Mouse (Mus musculus) heart, postnatal 14 days (tissue): Measurements from ENCODE around the gene Fam8a1. TPM values are rescaled to one million over a fixed set of nuclear protein-coding genes. Genes with fewer than 3 reads are reported as not detected.

Experiments
- DNase-seq, 2 experiments: peaks; one replicate each; pipeline ENCODE4 v3.0.0; 2021 to 2022
- intact Hi-C: fragments of 180-260 bp; cut with DNase I; formaldehyde crosslinking; loops from one replicate; pipeline ENCODE4 v1.15.1; 2025
- total RNA-seq, 2 experiments: library from RNA; stranded (reverse); gene quantifications; 2 replicates each; pipeline ENCODE4 v1.2.3; 2021

Gene Fam8a1
- total RNA-seq, 2 experiments from 2014 or later, result 37.3 to 38.5 TPM

DNA sequence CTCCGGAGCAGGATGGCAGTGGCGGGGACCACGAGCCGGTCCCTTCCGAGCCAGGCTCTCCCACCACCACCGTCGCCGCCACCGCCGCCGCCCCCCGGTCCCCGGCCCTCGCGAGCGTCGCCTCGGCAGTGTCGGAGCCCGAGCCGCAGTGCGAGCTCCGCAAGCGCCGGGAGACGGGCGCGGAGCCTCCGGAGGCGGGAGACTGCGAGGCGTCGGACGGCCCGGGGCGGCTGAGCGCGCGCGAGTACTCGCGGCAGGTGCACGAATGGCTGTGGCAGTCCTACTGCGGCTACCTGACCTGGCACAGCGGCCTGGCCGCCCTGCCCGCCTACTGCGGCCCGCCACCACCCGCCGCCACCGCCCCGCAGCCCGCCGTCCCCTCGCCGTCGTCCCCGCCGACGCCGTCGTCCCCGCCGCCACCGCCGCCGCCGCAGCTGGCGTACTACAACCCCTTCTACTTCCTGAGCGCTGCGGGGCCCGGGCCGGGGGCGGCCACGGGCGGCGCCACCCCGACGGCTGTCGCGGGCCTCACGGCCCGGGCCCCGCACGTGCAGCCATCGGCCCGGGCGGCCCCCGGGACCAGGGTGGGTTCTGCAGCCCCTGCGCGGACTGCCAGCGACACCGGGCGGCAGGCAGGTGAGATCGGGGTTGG lies 424 bp downstream of the Fam8a1 start:
- intact Hi-C loops, result loop anchor here (5.0 kb wide), 1 partner anchor 58 kb away; the partner anchor contains the start of gene Nup153
- DNase-seq, result peak; percentile 25 to 39

DNA sequence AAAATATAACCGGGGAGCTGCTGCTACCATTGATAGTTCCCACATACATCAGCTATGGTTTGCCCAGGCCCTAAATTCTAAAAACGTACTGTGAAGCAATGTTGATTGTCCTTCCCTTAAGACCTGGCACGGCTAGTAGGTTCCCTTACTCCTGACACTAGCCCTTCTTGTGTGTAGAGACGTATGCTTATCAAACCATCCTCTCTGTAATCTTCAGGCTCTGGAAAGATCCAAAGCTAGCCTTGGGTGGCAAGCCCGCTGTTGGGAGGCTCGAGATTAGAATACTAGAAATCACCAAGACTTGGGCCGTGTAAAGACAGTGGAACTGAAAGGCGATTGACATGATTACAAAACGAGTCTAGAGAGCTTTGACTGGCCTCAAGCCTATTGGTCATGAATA lies 1.2 kb downstream of the Fam8a1 start:
- DNase-seq, result no peak
- intact Hi-C loops, result loop anchor here (5.0 kb wide), 1 partner anchor 57 kb away; the partner anchor contains the start of gene Nup153

DNA sequence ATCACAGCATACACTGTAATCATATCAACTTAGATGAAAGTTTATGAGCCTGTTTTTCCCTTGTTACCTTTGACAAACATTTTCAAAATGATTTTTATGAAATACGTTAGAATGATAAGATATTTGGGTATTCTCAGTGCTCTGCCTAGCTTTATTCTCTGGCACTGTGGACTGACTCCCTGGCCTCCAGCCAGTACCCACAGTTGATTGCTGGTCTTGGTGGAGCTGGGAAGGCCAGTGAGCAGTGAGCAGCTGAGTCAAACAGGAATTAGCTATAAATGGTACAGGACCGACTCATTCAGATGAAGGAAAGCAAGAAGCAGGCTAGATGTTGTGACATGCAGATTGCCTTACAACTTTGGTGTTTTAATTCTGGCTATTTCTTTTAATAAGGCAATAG lies 5.3 kb downstream of the Fam8a1 start:
- intact Hi-C loops, result loop anchor here (5.0 kb wide), 1 partner anchor 53 kb away; the partner anchor contains the start of gene Nup153
- DNase-seq, result peak in 1 of 2 experiments; percentile 16

DNA sequence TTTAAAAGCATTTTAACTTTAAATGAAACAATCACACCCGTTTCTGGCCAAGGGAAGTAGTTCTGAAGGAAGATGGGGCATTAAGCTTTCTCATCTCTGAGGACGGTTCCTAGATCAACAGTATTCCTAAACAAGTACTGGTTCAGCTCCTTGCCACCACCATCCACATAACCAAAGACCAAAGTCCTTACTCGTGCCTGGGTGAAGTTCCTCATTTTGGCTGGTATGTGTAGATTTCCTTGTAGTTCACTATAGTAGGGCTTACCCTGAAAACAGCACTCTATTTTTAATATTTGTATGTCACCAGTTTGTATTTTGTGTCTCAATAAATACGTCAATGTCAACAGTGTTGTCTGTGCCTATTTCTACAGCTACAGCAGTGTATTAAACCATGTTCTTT lies 8.4 kb downstream of the Fam8a1 start:
- intact Hi-C loops, result no loop called here
- DNase-seq, result no peak

DNA sequence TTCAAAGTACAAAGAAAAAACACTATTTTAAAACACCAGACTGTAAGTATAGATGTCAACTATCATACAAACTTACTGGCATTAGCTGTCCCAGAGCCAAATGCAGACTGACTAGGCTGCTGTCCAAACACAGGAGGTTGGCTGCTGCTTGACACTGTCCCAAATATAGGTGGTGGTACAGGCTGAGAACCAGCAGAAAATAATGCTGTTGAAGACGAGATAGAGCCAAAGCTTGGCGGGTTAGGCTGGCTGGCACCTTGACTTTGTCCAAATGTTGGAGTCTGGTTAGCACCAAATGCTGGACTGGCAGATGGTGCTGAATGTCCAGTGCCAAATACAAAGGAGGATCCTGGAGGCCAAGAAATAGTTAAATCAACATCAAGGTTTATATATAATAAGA lies 13.6 kb downstream of the Fam8a1 start:
- DNase-seq, result peak; percentile 16 to 32
- intact Hi-C loops, result no loop called here

DNA sequence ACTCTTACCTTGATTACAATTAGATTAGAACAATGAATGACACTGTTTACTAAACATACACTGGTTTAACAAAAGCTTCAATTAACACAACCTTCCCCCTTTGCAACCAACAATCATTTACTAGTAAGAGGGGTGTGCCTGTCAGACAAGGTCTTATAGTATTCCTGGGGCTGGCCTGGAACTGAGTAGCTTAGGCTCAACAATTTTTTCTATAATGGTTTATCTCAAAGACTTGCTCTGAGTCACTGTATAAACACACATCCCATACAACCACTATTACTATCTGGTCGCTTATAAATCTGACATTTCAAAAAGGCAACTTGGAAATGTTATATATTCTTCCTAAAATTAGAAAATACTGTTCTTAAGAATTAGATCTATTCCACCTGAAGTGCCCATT lies 14.0 kb downstream of the Fam8a1 start:
- intact Hi-C loops, result no loop called here
- no peak for DNase-seq

DNA sequence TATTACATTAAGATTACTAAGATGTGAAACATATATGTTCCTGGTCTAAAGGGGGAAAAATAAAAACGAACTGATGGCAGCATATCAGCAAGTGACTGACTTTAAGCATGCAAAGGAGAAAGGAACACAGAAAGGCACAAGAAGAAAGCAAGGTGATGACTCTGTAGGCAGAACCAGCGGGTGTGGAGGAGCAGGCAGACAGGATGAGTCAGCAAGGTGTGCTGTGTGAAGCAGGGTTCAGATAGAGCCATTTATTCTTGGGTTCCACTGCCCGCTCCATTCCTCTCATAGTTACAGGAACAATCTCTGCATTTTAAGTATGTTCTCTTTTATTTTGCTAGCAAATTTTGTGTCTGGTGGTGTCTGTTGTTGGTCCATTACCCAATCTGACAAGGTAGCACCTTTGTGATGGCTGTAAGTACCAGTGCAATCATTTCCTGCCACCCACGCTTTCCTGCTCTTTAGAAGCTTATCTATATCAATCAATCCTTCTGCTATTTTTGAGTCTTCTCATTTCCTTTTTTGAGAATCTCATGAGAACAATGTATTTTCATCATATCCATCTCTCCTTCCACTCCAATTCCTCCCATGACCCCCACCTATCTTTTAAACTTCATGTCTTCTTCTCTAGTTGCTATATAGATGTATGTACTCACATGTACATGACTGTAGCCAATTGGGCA lies 21.4 kb downstream of the Fam8a1 start:
- DNase-seq, result no peak
- intact Hi-C loops, result no loop called here

DNA sequence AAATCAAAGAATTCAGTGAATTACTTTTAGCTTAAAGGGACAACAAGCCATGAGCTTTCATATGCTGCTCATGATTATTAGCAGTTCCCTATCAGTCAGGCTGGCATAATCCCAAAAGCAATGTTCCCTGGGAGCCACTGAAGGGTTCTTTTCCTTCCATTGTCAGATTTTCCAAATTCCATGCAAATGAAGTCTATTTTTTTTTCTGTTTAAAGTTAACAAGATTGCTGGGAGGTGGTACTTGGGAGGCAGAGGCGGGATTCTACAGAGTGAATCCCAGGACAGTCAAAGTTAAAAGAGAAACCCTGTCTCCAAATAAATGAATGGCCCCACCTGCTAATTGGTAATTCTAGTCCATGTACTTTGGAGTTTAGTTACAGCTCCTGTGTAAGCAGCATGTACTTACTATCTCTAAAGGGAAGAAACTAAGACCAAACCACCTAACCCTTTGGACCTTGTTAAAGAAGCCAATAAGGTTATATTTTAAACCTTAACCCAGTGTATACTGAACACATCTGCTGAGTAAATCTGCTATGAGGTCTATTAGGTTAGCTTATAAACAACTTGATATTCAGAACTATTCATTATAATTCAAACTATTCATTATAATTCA lies 26.1 kb downstream of the Fam8a1 start:
- DNase-seq, result no peak
- intact Hi-C loops, result no loop called here

DNA sequence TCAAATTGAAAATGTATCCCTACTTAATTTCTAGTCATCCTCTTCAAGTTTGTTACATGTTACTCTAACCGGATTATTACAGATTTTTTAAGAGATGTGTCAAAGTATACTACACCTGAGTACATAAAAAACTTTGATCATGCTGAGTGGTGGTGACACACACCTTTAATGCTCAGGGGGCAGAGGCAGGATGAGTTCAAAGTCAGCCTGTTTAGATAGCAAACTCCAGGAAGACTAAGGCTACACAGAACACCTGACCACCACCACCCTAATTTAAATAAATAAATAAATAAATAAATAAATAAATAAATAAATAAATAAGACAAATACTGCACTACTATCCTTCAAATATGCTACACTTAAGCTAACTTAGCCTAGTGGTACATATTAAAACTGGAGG lies 26.6 kb downstream of the Fam8a1 start:
- intact Hi-C loops, result no loop called here
- no peak for DNase-seq

DNA sequence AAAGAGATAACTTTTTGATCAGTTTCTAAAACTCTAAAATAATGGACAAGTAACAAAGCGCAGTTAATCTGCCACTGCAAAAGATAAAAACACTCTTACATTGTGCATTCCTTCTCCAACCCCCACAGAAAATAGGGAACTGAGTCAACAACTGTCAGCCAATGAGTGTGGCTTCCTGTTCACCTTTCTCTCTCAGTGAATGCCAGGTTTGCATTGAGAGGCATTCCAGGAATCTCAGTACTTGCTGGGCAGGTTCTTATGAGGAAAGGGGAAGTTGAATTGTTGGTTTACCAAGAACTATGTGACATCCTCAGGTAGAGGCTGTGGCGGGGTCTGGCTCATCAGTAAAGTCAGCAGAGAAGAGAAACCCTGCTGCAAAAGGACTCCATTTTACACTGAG lies 27.5 kb downstream of the Fam8a1 start:
- intact Hi-C loops, result no loop called here
- DNase-seq, result no peak

DNA sequence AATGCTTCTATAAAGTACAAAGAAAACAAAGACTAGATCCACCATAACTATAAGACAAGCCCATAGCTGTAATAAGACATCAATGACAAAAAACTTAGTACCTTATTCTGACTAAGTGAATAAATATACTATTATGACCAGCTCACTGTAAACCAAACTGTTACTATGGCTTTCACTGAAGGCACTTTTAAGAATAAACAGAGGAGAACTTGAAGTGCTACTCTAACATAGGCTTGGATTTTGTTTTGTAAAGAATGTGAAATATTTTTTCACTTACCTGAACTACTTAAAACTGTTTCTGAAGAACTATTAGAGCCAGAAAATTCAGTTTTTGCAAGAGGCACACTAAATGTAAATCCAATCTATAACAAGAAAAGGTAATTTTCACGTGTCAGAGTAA lies 30.1 kb downstream of the Fam8a1 start:
- intact Hi-C loops, result no loop called here
- no peak for DNase-seq

DNA sequence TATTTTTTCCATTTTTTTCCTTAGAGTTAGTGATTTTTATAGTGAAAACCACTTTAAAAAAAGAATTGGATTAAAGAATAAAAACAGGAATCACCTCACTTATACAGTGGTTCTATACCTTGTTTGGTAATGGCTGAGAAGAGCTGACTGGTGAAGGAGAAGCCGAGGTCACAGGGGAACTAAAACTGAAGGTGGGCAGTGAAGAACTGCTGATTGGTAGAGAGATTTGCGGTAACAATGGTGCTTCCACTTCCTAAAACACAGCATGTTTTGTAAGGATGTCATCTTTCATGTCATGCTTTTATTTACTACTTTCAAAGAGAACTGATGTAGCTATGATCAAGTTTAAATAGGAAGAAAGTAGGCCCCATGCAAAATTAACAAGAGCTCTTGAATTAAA lies 32.2 kb downstream of the Fam8a1 start:
- DNase-seq, result no peak
- intact Hi-C loops, result no loop called here

DNA sequence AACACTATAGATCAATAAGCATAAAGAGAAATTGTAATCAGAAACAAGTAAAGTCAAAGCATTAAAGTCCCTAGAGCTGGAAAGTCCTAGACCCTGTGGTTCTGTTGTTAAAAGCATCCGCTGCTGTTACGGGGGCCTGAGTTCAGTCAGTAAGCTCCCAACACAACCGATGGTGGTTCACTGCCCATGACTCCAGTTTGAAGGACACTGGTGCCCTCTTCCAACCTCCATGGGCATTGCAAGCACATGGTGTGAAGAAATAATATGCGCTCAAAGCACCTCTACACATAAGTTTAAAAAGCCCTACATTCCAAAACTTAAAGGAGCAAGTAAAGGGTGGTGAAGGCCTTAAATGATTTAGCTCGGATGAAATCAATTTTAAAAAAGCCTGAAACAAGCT lies 33.8 kb downstream of the Fam8a1 start:
- DNase-seq, result no peak

DNA sequence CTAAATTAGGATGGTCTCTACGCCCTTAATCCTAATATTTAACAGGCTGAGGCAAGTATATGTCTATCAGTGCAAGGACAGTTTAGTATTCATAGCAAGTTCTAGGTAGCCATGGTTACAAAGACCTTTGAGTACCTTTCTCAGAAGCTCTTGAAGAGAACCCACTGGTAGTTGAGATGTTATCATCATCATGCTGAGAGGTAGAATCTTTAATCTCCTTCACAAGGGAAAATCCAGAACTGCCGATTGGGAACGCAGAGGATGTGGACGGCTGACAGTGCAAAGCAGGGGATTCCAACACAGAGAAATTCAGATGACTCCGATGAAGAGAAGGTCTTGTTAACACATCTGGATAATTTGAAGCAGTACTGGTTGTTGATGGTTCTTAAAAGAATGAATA lies 44.2 kb downstream of the Fam8a1 start:
- intact Hi-C loops, result no loop called here

More for the DNA sequence above, 33.8 kb downstream of the Fam8a1 start:
- intact Hi-C loops, result no loop called here

DNA sequence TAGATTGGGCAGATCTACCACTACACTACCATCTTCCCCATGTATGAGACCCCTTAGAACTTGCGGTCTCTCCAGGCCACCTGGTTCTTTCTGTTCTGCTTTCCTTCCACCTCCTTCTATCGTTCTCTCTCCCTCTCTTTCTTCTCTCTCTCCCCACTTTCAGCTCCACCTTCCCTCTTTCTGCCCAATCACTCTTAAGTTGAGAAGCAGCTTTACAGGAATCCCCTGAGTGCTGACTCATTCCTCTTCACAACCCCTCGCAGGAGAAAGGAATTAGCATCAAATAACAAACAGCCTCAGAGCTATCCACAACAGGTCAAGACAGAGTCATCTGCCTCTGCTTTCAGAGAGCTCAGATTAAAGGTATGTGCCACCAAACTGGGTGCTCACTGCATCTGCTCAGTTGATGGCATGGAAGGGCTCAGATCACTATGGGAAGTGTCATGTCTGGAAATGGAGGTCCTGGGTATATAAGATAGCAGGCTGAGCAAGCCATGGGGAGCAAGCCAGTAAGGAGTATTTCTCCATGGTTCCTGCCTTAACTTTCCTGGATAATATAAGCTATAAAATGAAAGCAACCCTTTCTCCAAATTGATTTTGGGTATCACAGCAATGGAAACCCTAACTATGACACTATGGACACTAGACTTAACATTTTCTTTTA lies 46.8 kb downstream of the Fam8a1 start:
- intact Hi-C loops, result no loop called here
- no peak for DNase-seq

More for the DNA sequence above, 44.2 kb downstream of the Fam8a1 start:
- DNase-seq, result no peak

DNA sequence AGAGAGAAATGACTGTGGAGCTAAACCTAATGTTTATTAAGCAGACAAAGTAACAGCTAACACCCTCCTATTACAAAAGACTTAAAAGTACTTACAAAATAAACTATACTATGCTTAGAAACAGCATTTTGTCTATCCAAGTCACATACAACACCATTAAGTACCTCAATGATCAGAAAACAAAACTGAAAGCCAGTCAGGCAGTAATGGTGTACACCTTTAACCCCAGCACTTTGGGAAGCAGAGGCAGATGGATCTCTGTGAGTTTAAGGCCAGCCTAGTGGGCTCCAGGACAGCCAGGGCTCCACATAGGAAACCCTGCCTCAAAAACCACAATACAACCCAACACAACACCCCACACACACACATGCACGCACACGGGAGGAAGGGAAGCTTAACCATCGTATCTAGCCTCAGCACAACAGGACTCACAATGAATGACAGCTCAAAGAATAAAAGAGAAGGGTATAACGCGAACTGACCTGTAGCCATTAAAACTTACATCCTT lies 49.6 kb downstream of the Fam8a1 start:
- no peak for DNase-seq
- intact Hi-C loops, result no loop called here

DNA sequence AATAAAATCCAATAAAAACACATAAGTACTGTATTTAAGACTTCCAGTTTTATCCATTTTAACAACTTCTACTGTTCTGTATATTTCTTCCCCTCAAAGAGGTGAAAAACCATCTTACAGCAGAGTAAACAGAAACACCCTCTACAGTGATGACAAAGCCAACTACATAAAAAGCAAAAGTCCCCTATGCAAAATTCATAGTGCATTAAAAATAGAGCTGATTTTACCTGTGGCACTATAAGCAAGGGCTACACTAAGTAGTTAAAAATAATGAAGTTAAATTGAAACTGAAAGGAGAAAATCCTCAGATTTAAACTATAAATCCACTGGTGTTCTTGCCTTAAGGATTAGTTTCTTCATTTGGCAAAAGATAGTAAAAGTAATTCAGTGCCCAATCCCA lies 51.7 kb downstream of the Fam8a1 start:
- no peak for DNase-seq
- intact Hi-C loops, result loop anchor here (10.0 kb wide), 1 partner anchor 294 kb away; the partner anchor contains the start of gene Nhlrc1

DNA sequence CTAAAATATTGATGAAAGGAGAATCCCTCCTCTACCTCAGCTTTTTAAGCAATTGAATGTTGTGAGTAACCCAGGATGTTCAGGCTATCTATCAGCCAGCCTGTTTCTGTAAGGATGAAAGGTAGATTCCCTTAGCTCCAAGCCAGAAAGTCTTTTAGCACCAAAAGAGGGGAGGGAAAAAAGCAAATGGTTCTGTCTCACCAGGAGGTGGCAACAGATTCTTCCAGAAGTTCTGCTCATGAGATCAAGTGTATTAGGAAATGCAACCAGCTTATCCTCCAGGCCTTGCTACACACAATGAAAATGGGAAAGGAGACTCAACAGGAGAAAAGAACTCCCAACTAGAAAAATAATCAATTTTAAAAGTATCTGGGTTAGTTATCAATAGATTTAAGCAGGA lies 55.0 kb downstream of the Fam8a1 start:
- DNase-seq, result no peak
- intact Hi-C loops, result loop anchor here (10.0 kb wide), 1 partner anchor 290 kb away; the partner anchor contains the start of gene Nhlrc1

DNA sequence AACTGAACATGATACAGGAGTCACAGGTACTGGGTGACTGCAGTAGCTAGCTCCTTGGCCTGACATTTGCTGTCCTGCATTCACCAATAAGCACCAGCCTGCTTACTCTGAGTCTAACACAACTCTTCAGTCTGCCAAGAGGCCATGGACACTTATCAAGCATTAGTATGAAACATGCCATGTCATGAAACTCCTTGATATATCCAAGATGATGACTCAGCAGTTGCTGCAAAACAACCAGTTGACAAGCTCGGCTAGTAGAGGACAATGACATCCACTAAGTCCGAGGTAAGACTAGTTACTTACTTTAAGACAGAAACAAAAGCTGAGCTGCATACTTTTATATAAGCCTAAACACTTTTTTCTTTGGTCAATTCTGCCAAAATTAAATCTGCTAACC lies 55.9 kb downstream of the Fam8a1 start:
- intact Hi-C loops, result loop anchor here (5.0 to 10.0 kb wide), 2 partner anchors 53 to 290 kb away; partner anchors contain the start of gene Nhlrc1
- no peak for DNase-seq

DNA sequence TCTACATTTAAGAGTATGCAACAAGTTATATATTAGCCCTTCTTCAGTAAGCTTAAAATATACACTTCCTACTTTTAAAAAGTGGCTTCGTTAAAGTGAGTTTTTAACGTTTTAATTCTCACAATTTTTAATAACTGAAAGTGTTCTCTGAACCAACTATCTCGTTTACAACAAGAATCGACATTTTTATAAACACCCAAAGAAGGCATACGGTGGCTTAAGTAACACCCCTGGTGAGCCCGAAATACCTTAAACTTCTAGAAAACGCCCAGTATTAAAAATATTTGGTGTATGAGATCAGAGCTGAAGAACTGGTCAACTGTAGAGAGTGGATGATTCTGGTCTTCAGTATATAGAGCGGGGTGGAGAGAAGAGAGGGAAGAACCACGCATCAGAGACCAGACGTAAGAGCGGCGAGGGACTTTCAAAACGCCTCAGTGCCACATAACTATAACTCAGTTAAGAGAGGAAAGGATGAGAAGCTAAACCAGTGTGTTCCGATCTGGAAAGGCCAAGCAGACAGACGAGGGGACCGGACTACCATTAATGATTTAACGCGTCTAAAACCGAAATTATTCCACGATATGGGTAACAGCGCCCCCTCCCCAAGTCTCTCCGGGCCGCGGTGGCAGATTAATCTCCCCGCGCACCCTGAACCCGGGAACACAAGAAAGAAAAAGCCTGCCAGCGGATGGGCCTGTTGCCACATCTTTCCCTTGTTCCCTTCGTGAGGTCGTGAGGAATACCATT lies 57.1 kb downstream of the Fam8a1 start:
- DNase-seq, result peak in 1 of 2 experiments; percentile 16
- intact Hi-C loops, result loop anchor here (5.0 to 10.0 kb wide), 2 partner anchors 54 to 288 kb away; partner anchors contain the start of gene Nhlrc1
